Mouse (Mus musculus): ENCODE measurements around the gene Pias4.

Gene Pias4

DNA sequence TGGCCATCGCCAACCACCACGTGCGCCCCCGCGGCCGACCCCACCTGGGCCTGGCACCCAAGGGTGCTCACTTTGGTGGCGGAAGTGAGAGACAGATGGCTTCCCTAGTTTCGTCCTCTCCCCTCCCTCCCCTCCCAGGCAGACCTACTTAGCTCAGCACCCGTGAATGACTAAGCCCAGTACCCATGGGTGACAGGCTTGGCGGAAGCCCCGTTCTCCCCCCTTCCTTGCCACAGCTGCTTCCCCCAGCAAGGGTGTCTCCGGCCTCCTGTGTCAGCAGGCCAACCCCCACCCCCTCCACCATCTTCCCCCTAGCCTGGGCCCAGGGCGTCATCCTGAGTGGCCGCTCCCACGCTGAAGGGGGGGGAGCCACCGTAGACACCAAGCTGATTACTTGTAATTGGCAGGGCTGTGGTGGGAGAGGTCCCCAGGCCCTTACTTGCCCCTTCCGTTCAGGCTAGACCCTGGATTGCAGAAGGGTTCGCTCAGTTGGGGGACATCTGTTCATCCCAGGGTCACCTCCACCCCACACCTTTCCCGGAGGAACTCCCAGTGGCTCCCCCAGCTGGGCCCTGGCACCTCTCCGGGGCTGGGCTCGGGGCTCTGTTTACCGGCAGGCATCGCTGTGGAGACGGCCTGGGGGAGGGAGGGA, 29.5 kb downstream of the Pias4 start:
- peak; percentile 38 for DNase-seq (ENCODE audit: low spot score)

DNA sequence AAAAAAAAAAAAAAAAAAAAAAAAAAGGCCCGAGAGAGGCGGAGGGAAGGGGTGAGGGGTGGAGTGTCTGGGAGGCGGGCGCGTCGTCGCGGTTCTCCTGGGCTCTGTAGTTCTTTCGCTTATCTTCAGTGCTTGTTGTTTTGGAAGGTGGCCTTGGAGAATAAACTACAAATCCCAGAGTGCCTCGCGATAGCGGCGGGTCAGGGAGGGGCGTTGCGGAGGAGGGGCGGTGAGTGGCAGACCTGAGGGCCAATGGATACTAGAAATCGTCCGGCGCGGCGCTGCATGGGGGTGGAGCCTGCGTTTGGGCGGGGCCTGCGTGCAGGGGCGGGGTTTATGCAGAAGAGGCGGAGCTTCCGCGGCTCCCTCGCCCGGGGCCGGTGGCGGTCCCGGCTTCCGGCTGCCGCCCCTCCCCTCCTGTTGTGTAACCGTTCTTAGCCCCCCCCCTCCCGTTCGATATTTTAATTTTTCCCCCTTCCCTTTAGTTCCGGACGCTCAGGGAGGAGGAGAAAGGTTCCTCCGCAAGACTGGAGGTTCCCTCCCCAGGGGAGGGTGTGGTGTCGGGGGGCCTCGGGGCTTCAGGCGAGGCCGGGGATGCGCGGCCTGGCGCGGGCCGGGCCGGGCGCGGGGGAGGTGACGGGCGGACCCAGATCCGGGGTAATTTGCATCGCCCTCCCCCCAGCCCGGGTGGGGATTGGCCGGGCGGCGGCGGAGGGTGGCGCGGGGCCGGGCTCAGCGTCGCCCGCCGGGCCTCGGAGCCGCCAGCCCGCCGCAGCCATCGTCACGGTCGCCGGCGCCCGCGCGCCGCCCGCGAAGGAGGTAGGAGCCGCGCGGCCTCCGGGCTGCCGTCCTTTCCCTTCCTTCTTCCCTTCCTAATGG, 30.2 kb downstream of the Pias4 start:
- DNase-seq (ENCODE audit: low spot score): peak; percentile 97

DNA sequence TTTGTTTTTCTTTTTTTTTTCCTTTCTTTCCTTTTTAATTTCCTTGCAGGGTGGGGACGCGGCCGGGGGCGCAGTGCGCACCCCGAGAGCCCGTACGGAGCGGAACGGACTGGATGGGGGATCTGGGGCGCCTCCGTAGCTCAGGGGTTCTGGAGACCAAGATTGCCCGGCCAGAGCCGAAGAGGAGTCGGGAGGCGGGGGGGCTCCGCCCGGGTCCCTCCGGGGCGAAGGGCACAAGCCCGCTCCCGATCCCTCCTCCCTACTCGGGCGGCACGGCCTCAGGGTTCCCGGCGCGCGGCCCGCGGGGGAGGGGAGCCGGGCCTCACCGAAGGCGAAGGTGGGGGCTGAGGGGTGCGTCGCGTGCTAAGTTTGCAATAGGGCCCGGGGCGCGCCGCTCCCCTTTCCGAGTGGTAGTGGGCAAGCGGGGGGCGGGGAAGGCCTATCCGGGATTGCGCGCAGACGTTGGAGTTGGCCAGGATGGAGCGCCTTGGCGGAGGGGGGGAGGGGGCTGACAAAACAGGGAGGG, 31.0 kb downstream of the Pias4 start:
- DNase-seq (ENCODE audit: low spot score): peak; percentile 82

DNA sequence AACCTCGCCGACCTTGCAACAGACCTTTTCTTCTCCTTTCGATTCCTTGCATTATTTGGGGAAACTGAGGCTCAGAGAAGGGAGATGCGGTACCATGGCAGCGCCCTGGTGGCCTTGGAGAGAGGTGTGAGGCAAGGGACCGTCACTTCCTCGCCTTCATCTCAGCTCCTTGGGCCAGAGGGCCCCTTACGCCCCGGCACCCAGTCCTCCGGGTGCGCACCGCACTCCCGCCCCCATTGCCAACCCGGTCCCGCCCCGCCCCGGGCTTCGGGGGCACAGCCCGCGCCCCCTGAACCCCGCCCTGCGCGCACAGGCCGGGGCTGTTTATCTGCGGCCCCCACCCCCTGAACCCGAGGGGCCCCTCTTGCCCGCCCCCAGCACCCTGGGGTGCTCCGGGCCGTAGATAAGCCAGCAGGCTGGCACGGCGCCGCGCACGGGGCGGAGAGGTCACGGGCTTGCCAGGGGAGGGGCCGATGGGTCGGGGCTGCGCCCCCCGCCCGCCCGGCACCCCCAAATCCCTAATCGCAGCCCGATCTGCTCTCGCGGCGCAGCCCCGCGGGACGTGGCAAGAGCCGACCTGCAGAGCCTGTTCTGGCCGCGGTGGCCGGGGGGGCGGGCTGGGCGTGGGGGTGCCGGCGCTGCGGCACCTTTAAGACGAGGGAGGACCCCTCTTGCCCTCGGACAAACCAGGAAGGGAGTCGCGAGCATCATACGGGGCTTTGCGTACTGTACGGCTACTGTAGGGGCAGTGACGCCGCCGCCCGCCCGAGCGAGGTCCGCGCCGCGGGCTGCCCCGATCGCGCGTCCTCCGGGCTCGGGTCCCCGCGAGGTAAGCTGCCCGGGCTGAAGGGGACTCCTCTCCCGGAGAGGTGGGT, 31.7 kb downstream of the Pias4 start:
- peak; percentile 57 for DNase-seq (ENCODE audit: low spot score)

DNA sequence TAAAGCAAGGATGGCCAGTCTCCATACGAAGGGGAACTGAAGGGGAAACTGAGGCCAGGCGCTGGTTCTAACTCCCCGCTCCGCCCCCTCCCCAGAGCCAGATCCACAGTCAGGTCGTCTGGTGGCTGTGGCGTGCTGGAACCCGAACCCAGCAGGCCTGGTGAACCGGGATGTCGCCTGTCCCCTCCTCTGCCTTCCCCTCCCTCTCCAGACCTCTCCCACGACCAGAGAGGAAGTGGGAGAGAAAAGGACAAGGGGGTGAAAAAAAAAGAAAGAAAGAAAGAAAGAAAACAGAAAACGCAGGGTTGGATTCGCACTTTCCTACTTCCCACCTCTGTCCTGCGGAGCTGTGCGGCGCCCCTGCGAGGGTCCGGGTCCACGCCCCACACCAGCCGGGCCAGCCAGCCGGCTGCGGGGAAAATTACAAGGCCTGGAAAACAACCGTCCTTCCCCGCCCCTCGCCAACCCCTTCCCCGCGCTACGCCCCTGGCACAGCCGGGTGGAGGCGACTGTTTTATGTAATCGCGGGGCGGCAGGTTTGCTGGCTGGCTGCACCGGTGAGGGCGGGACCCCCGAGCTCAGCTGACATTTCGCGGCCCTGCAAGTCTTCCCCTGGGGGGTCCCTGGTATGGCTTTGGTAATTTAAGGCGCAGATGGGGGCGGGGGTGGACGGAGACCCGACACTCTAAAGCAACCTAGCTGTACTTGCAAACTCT, 32.6 kb downstream of the Pias4 start, which contains the start of gene Zbtb7a:
Gene Zbtb7a (plus strand): TSS at position 255 of the 716 bp plus-strand sequence.
- no peak for DNase-seq (ENCODE audit: low spot score)

DNA sequence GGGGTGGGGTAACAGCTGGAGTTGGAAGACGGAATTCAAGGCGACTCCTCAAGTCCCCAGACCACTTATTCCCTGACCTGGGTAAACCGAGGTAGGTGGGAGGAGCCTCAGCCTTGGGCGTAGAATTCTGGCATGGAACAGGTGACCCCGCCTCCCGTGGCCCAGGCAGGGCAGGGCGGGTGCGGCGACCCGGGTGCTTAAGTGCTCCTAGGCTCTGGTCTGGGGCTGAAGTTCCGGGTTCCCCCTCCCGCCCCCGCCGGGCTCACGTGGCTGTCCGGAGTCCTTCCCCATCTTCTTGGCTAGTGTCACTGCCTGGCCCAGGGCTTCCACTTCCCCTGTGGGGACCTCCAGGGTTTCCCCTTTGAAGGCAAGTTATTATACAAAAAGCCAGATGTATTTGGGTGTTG, 33.5 kb downstream of the Pias4 start:
- DNase-seq (ENCODE audit: low spot score): no peak

DNA sequence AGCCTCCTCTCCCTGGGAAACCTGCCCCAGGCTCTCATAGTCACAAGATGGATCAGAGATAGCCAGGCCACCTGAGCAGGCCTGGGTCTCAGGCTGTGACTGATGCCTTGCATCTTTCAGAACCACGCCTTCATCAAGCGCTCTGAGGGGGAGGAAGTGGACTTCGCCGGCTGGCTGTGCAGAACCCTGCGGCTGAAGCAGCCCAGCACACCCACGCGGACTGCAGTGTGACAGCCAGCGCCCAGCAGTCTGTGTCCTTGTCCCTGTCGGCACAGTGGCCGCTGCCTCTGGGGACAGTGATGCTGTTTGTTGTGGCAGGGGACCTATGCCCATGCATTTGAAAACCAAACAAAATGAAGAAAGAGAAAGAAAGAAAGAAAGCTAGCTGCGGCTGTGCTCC, 44.2 kb downstream of the Pias4 start:
- no peak for DNase-seq (ENCODE audit: low spot score)

DNA sequence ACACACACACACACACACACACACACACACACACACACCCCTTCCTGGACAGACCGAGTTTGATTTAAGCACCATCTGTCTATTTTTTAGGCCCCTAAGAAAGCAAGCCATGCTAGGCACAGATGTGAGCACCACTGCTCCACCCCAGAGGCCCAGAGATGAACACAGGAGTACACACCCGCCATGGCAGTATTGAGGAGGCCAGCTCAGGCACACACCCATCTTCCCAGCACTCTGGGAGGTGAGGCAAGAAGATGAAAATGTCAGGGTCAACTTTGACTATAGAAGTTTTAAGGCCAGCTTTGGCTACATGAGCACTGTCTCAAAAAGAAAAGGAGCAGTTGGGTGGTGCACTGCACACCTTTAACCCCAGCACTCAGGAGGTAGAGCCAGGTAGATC, 44.8 kb downstream of the Pias4 start:
- DNase-seq (ENCODE audit: low spot score): no peak

DNA sequence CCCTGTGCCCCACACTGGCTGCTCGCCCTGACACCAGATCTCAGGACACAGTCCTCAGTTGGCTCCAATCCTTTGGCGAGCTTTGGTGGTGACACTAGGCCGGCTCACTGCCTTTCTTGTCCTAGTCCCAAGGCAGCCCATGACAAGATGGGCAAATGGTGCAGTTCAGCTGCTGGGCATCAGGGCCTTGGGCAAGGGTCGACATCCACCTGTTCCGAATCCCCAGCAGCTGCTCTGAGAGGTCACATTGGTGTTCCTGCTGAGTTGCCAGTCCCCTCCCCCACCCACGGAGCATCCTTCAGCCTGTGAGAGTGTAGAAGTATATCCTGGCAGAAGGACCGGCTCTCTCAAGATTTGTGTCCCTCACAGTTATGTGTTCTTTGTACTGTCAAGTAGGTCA, 47.1 kb downstream of the Pias4 start:
- DNase-seq (ENCODE audit: low spot score): no peak

DNA sequence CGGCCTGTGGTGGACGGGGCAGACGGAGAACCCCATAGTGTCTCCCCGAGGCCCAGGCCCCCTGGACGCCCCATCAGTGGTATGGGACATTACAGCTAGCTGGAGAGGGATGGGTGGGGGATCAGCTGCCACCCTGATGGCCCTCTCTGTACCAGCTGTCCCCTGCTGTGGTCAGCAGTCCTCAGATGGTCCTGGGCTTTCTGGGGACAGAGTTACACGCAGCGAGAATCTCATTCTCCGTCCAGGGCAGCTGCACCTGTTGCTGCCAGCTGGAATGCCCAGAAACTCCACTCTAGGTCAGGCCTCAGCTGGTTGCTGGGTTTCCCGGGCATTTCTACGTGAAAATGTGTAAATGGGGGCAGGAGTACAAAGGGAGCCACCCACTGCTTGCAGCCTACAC, 48.1 kb downstream of the Pias4 start:
- DNase-seq (ENCODE audit: low spot score): no peak

DNA sequence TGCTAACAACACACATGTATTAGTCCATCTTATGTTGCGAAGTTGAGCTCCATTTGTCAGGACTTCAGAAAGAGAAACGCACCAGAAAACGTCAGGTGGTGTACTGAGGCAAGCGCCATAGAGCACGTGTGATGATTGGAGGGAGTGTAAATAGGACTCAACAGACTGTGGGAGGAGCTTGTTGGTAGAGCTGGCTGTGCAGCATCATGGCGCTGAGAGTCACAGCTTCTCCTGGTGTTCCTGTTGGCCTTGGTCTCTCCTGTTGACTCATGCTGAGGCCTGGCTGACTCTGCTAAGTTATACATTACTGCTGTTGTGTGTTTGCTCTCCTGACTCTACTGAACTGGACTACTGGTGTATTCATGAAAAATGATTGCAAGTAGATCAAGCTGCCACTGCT, 54.8 kb downstream of the Pias4 start:
- DNase-seq (ENCODE audit: low spot score): no peak

DNA sequence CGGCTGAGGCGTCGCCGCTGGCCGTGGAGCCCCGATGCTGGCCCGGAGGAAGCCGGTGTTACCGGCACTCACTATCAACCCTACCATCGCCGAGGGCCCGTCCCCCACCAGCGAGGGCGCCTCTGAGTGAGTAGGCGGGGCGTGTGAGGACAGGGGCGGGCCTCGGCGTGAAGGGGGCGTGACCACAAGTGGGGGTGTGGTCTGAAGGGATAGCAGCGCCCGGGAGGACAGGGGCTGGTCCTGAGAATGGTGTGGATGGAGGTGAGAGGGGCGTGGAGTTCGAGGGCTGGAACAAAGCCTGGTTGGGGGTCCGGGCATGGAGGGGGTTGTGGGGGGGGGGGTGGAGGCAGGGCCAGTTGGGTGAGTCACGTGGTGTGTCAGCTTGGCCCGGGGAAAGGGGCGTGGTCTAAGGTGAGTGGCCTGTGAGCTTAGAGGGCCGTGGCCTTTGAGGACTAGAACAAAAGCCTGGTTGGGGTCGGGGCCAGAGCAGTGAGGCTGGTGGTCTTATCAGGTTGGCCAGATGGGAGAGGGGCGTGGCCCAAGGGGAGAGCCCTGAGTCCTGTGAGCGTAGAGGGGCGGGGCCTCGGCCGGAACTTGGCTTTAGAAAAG, 61.5 kb downstream of the Pias4 start:
- peak; percentile 84 for DNase-seq (ENCODE audit: low spot score)

DNA sequence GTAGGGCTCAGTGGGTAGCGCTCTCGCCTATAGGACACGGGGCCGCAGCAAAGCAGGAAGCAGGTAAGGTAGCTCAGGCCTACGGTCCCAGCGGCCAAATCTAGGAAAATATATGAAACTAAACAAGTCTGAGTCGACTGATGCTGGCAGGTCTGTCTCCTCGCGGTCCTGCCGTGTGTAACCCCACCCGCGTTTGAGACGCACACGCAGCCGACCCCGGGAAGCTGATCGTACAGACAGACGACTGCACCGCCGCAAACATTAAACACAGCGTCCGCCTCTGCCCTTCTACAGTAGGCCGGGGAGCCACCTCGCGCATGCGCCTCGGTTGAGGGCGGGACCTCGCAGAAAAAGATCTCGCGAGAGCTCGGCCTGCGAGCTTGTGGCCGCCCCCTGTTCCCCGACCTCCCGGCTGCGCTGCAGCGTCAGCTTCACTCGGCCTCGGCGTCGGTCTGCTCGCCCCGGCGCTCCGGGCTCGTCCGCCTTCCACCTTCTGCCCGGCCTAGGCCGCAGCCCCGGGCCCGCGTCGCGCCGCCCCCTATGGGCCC, 62.1 kb downstream of the Pias4 start, which contains the start of gene Map2k2:
Gene Map2k2 (plus strand): TSS at position 351 of the 548 bp plus-strand sequence.
- peak; percentile 95 for DNase-seq (ENCODE audit: low spot score)

Data from adipocyte (in vitro differentiated cells).